Mouse (Mus musculus) liver, embryonic 15.5 days (tissue): ENCODE data around the gene Fndc3b. TPM values are rescaled to one million over a fixed set of nuclear protein-coding genes. Genes with fewer than 3 reads are reported as not detected.

Experiments
- ATAC-seq: fragments of 200-750 bp; cut with Nextera tagmentation; 2 replicates; pipeline ENCODE4 v1.8.0; 2017; ENCODE audit warnings: moderate number of reproducible peaks, mild to moderate bottlenecking, moderate library complexity; ENCODE audit not compliant: insufficient read depth
- H3K27ac ChIP-seq: fragments of 300-500 bp; sonication (generic); replicated peaks from 2 replicates; pipeline ENCODE4 v1.5.1; 2015; ENCODE audit warnings: mild to moderate bottlenecking, inconsistent platforms
- H3K27me3 ChIP-seq: fragments of 300-500 bp; sonication (generic); 2 replicates; pipeline ENCODE4 v1.6.1; 2015; ENCODE audit warnings: mild to moderate bottlenecking, inconsistent platforms
- H3K36me3 ChIP-seq: fragments of 300-500 bp; sonication (generic); replicated peaks from 2 replicates; pipeline ENCODE4 v1.6.1; 2015; ENCODE audit warnings: moderate library complexity, mild to moderate bottlenecking, inconsistent platforms
- H3K4me1 ChIP-seq: fragments of 300-500 bp; sonication (generic); replicated peaks from 2 replicates; pipeline ENCODE4 v1.6.1; 2015; ENCODE audit warnings: inconsistent platforms
- H3K4me2 ChIP-seq: fragments of 300-500 bp; sonication (generic); 2 replicates; pipeline ENCODE4 v1.6.1; 2015; ENCODE audit warnings: moderate library complexity, mild to moderate bottlenecking, inconsistent platforms
- H3K4me3 ChIP-seq: fragments of 300-500 bp; sonication (generic); replicated peaks from 2 replicates; pipeline ENCODE4 v1.5.1; 2015; ENCODE audit warnings: mild to moderate bottlenecking, inconsistent platforms
- H3K9ac ChIP-seq: fragments of 300-500 bp; sonication (generic); 2 replicates; pipeline ENCODE4 v1.6.1; 2015; ENCODE audit warnings: moderate library complexity, mild to moderate bottlenecking, inconsistent platforms
- H3K9me3 ChIP-seq: fragments of 300-500 bp; sonication (generic); replicated peaks from 2 replicates; pipeline ENCODE4 v1.6.1; 2016; ENCODE audit warnings: inconsistent platforms
- WGBS: fragments of 180-500 bp; shearing (Covaris S2); methylation state at CpG from one replicate; pipeline ENCODE4 v1.1.7; 2015; ENCODE audit warnings: mixed read lengths; ENCODE audit not compliant: insufficient replicate concordance; 5-methylcytosine and 5-hydroxymethylcytosine counted together
- polyA plus RNA-seq: library from polyadenylated mRNA; unstranded; fragments of >200 nt; fragmentation: Nextera tagmentation; extraction: Ambion mirVana; gene quantifications from 2 replicates; pipeline ENCODE4 v1.2.1, GENCODE M21; 2015

Fndc3b gene
- polyA plus RNA-seq, 1 experiment from 2014 or later, result 8.5 TPM

GRCm38 (mm10) chr3:27639701-27640100, 71.4 kb downstream of the Fndc3b start:
- no peak overlapping the region for H3K27ac ChIP-seq
- H3K9ac ChIP-seq, result no peak overlapping the region
- no peaks in the 10 kb centered on the region for H3K27me3 ChIP-seq
- H3K36me3 ChIP-seq, result peaks cover 9% of the 10 kb centered on the region; the same call in 1 of the 2 replicates
- ATAC-seq, result no peak
- no peaks in the 10 kb centered on the region for H3K9me3 ChIP-seq
- 0 out of 2 replicates have a peak, but pooled peaks cover 10% of the 10 kb centered on the region for H3K4me1 ChIP-seq
- WGBS, result 51% methylated on average over 4 of the region's 4 CpGs
- H3K4me3 ChIP-seq, result no peak overlapping the region
- no peak overlapping the region for H3K4me2 ChIP-seq

GRCm38 (mm10) chr3:27637046-27637661, 74.0 kb downstream of the Fndc3b start:
- Histone ChIP-seq H3K27me3 (no peaks in the 10 kb centered on the region), H3K36me3 (peaks cover 9% of the 10 kb centered on the region; the same call in 1 of the 2 replicates), H3K27ac (no peak overlapping the region), H3K9me3 (no peaks in the 10 kb centered on the region), H3K4me3 (no peak overlapping the region), H3K4me2 (no peak overlapping the region), H3K9ac (no peak overlapping the region), H3K4me1 (peaks cover 8% of the 10 kb centered on the region; the same call in 1 of the 2 replicates)
- ATAC-seq, result no peak
- WGBS, result 58% methylated on average over 6 of the region's 6 CpGs

GRCm38 (mm10) chr3:27635776-27636175, 75.3 kb downstream of the Fndc3b start:
- 63% methylated on average over 3 of the region's 3 CpGs for WGBS
- H3K4me2 ChIP-seq, result no peak overlapping the region
- no peak overlapping the region for H3K9ac ChIP-seq
- no peaks in the 10 kb centered on the region for H3K9me3 ChIP-seq
- no peaks in the 10 kb centered on the region for H3K36me3 ChIP-seq
- no peak overlapping the region for H3K4me3 ChIP-seq
- no peak for ATAC-seq
- no peak overlapping the region for H3K27ac ChIP-seq
- peaks cover 8% of the 10 kb centered on the region; the same call in 1 of the 2 replicates for H3K4me1 ChIP-seq
- H3K27me3 ChIP-seq, result no peaks in the 10 kb centered on the region

- ATAC-seq, result no peak
- 45% methylated on average over 1 of the region's 1 CpGs for WGBS
These were observed 78.2 kb downstream of the Fndc3b start for GRCm38 (mm10) chr3:27632880-27633279.

GRCm38 (mm10) chr3:27631112-27631511, 80.0 kb downstream of the Fndc3b start:
- H3K4me3 ChIP-seq, result no peak overlapping the region
- H3K27ac ChIP-seq, result no peak overlapping the region
- no peak overlapping the region for H3K9ac ChIP-seq
- no peaks in the 10 kb centered on the region for H3K9me3 ChIP-seq
- no peaks in the 10 kb centered on the region for H3K27me3 ChIP-seq
- no peaks in the 10 kb centered on the region; the same call in 1 of the 2 replicates for H3K36me3 ChIP-seq
- H3K4me2 ChIP-seq, result no peak overlapping the region
- ATAC-seq, result no peak
- 73% methylated on average over 7 of the region's 7 CpGs for WGBS
- H3K4me1 ChIP-seq, result peaks cover 4% of the 10 kb centered on the region; the same call in 1 of the 2 replicates

More at GRCm38 (mm10) chr3:27632880-27633279, 78.2 kb downstream of the Fndc3b start:
- no peak overlapping the region for H3K4me3 ChIP-seq
- no peak overlapping the region for H3K27ac ChIP-seq
- H3K4me1 ChIP-seq, result peaks cover 4% of the 10 kb centered on the region; the same call in 1 of the 2 replicates
- H3K9ac ChIP-seq, result no peak overlapping the region
- H3K27me3 ChIP-seq, result no peaks in the 10 kb centered on the region
- H3K36me3 ChIP-seq, result no peaks in the 10 kb centered on the region; the same call in 1 of the 2 replicates
- no peak overlapping the region for H3K4me2 ChIP-seq
- no peaks in the 10 kb centered on the region for H3K9me3 ChIP-seq

- 75% methylated on average over 5 of the region's 5 CpGs for WGBS
- H3K36me3 ChIP-seq, result no peaks in the 10 kb centered on the region; the same call in 1 of the 2 replicates
- H3K9ac ChIP-seq, result no peak overlapping the region
- H3K4me2 ChIP-seq, result no peak overlapping the region
- no peak overlapping the region for H3K27ac ChIP-seq
- no peak overlapping the region for H3K4me3 ChIP-seq
- ATAC-seq, result no peak
- peaks cover 6% of the 10 kb centered on the region; the same call in 1 of the 2 replicates for H3K4me1 ChIP-seq
- H3K9me3 ChIP-seq, result no peaks in the 10 kb centered on the region
- no peaks in the 10 kb centered on the region for H3K27me3 ChIP-seq
These were observed 81.4 kb downstream of the Fndc3b start for GRCm38 (mm10) chr3:27629716-27630115.

- Histone ChIP-seq H3K4me3 (no peak overlapping the region), H3K9ac (no peak overlapping the region), H3K4me2 (no peak overlapping the region), H3K36me3 (no peaks in the 10 kb centered on the region; the same call in 1 of the 2 replicates), H3K9me3 (no peaks in the 10 kb centered on the region), H3K27me3 (no peaks in the 10 kb centered on the region), H3K4me1 (0 out of 2 replicates have a peak, but pooled peaks cover 2% of the 10 kb centered on the region), H3K27ac (no peak overlapping the region)
- WGBS, result 66% methylated on average over 8 of the region's 8 CpGs
- no peak for ATAC-seq
These were observed 84.8 kb downstream of the Fndc3b start for GRCm38 (mm10) chr3:27626301-27626700.

- no peaks in the 10 kb centered on the region for H3K27me3 ChIP-seq
- H3K27ac ChIP-seq, result no peak overlapping the region
- no peak overlapping the region for H3K9ac ChIP-seq
- H3K36me3 ChIP-seq, result no peaks in the 10 kb centered on the region; the same call in 1 of the 2 replicates
- H3K4me1 ChIP-seq, result 0 out of 2 replicates have a peak, but pooled peaks cover 2% of the 10 kb centered on the region
- no peaks in the 10 kb centered on the region for H3K9me3 ChIP-seq
- no peak overlapping the region for H3K4me2 ChIP-seq
- ATAC-seq, result no peak
- 56% methylated on average over 8 of the region's 8 CpGs for WGBS
- no peak overlapping the region for H3K4me3 ChIP-seq
These were observed 85.5 kb downstream of the Fndc3b start for GRCm38 (mm10) chr3:27625592-27625985.

GRCm38 (mm10) chr3:27624974-27625591, 86.0 kb downstream of the Fndc3b start:
- 59% methylated on average over 12 of the region's 12 CpGs for WGBS
- Histone ChIP-seq H3K4me2 (no peak overlapping the region), H3K27ac (no peak overlapping the region), H3K27me3 (no peaks in the 10 kb centered on the region), H3K4me3 (no peak overlapping the region), H3K36me3 (no peaks in the 10 kb centered on the region), H3K9me3 (no peaks in the 10 kb centered on the region), H3K4me1 (0 out of 2 replicates have a peak, but pooled peaks cover 2% of the 10 kb centered on the region), H3K9ac (no peak overlapping the region)
- no peak for ATAC-seq

GRCm38 (mm10) chr3:27622451-27622850, 88.7 kb downstream of the Fndc3b start:
- H3K4me1 ChIP-seq, result peaks cover 11% of the 10 kb centered on the region
- 41% methylated on average over 4 of the region's 4 CpGs for WGBS
- no peak overlapping the region for H3K9ac ChIP-seq
- H3K36me3 ChIP-seq, result peaks cover 7% of the 10 kb centered on the region; the same call in 1 of the 2 replicates
- no peak overlapping the region for H3K4me2 ChIP-seq
- ATAC-seq, result no peak
- H3K9me3 ChIP-seq, result no peaks in the 10 kb centered on the region
- H3K27ac ChIP-seq, result no peak overlapping the region
- no peaks in the 10 kb centered on the region for H3K27me3 ChIP-seq
- no peak overlapping the region for H3K4me3 ChIP-seq

- ATAC-seq, result no peak
- 56% methylated on average over 4 of the region's 4 CpGs for WGBS
These were observed 89.9 kb downstream of the Fndc3b start for GRCm38 (mm10) chr3:27621176-27621575.

More at GRCm38 (mm10) chr3:27621176-27621575, 89.9 kb downstream of the Fndc3b start:
- Histone ChIP-seq H3K9me3 (no peaks in the 10 kb centered on the region), H3K4me1 (peaks cover 24% of the 10 kb centered on the region), H3K36me3 (peaks cover 7% of the 10 kb centered on the region; the same call in 1 of the 2 replicates), H3K27ac (no peak overlapping the region), H3K27me3 (no peaks in the 10 kb centered on the region), H3K9ac (no peak overlapping the region), H3K4me2 (no peak overlapping the region), H3K4me3 (no peak overlapping the region)
